Mouse (Mus musculus): Measurements from ENCODE around the gene St5. TPM values are rescaled to one million over a fixed set of nuclear protein-coding genes. Genes with fewer than 3 reads are reported as not detected.

St5 gene
- polyA plus RNA-seq, 1 experiment from 2014 or later = 61.2 TPM

GRCm38 (mm10) chr7:109694576-109695338 is 8.6 kb downstream of the St5 start:
- peaks cover 10% of the 10 kb centered on the region for H3K4me1 ChIP-seq
- H3K27me3 ChIP-seq = no peaks in the 10 kb centered on the region
- no peak overlapping the region for H3K9ac ChIP-seq
- H3K36me3 ChIP-seq = no peaks in the 10 kb centered on the region
- no peaks in the 10 kb centered on the region for H3K9me3 ChIP-seq
- H3K4me3 ChIP-seq = no peak overlapping the region
- no peak for ATAC-seq (ENCODE audit: borderline replicate concordance, extremely low read depth, low FRiP score, low TSS enrichment)
- H3K4me2 ChIP-seq = no peak overlapping the region
- H3K27ac ChIP-seq = no peak overlapping the region
- 87% methylated on average over 13 of the region's 13 CpGs for WGBS

- H3K36me3 ChIP-seq = no peaks in the 10 kb centered on the region
- H3K9me3 ChIP-seq = no peaks in the 10 kb centered on the region
- no peak overlapping the region for H3K4me2 ChIP-seq
- no peaks in the 10 kb centered on the region for H3K27me3 ChIP-seq
- peak; percentile 17; the same call in 1 of the 2 replicates for ATAC-seq (ENCODE audit: borderline replicate concordance, extremely low read depth, low FRiP score, low TSS enrichment)
- no peak overlapping the region for H3K9ac ChIP-seq
- H3K4me1 ChIP-seq = peaks cover 25% of the 10 kb centered on the region
- no peak overlapping the region for H3K4me3 ChIP-seq
- 37% methylated on average over 5 of the region's 5 CpGs for WGBS
- H3K27ac ChIP-seq = peak overlapping the region; percentile 70
Measured at GRCm38 (mm10) chr7:109690961-109691360, 12.4 kb downstream of the St5 start.

GRCm38 (mm10) chr7:109690101-109690500 is 13.3 kb downstream of the St5 start:
- H3K36me3 ChIP-seq = no peaks in the 10 kb centered on the region
- H3K4me3 ChIP-seq = no peak overlapping the region
- no peak overlapping the region for H3K9ac ChIP-seq
- WGBS = 88% methylated on average over 3 of the region's 3 CpGs
- H3K27me3 ChIP-seq = no peaks in the 10 kb centered on the region
- no peaks in the 10 kb centered on the region for H3K9me3 ChIP-seq
- no peak overlapping the region for H3K4me2 ChIP-seq
- ATAC-seq (ENCODE audit: borderline replicate concordance, extremely low read depth, low FRiP score, low TSS enrichment) = no peak
- H3K4me1 ChIP-seq = peaks cover 26% of the 10 kb centered on the region
- no peak overlapping the region for H3K27ac ChIP-seq

DNA sequence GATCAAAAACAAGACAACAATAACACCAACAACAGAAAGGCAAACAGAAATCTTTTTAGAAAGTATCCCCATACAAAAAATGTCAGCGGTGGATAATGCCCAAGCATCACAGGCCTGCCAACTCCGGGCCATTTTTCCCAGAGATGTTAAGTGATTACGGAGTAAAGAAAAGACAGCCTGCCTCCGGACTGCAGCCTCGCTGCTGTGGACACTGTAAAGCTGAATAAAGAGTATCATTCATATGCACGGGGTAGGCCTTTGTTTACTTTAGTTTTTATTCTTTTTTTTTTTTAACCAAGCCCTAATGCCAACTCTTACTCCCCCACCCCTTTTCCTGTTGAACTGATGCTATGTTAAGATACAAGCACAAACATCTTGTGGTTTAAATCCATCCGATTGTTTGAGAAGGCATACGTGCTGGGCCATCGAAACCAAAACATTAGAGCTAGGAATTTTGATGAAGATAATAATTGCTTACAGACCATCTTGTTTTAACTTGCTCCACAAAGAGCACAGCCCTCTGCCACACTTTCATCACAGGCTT is 16.7 kb downstream of the St5 start:
- H3K27me3 ChIP-seq = no peaks in the 10 kb centered on the region
- no peak overlapping the region for H3K9ac ChIP-seq
- peak overlapping the region; percentile 60 for H3K27ac ChIP-seq
- peaks cover 26% of the 10 kb centered on the region for H3K4me1 ChIP-seq
- 0 out of 2 replicates have a peak overlapping the region, but pooled peaks have one; percentile 16 for H3K4me2 ChIP-seq
- H3K9me3 ChIP-seq = no peaks in the 10 kb centered on the region
- H3K4me3 ChIP-seq = no peak overlapping the region
- ATAC-seq (ENCODE audit: borderline replicate concordance, extremely low read depth, low FRiP score, low TSS enrichment) = no peak
- WGBS = 13% methylated on average over 9 of the region's 9 CpGs
- no peaks in the 10 kb centered on the region for H3K36me3 ChIP-seq

- H3K9me3 ChIP-seq = no peaks in the 10 kb centered on the region
Measured at GRCm38 (mm10) chr7:109680879-109681278, 22.5 kb downstream of the St5 start.

GRCm38 (mm10) chr7:109680284-109680683 is 23.1 kb downstream of the St5 start:
- Histone ChIP-seq H3K9me3 (no peaks in the 10 kb centered on the region), H3K27me3 (no peaks in the 10 kb centered on the region), H3K27ac (no peak overlapping the region), H3K9ac (no peak overlapping the region), H3K4me2 (no peak overlapping the region), H3K4me1 (peaks cover 7% of the 10 kb centered on the region), H3K36me3 (no peaks in the 10 kb centered on the region), H3K4me3 (no peak overlapping the region)
- WGBS = 89% methylated on average over 2 of the region's 2 CpGs
- ATAC-seq (ENCODE audit: borderline replicate concordance, extremely low read depth, low FRiP score, low TSS enrichment) = no peak

More at GRCm38 (mm10) chr7:109680879-109681278, 22.5 kb downstream of the St5 start:
- WGBS = 87% methylated on average over 1 of the region's 1 CpGs
- Histone ChIP-seq H3K27ac (no peak overlapping the region), H3K4me3 (no peak overlapping the region), H3K4me2 (no peak overlapping the region), H3K9ac (no peak overlapping the region), H3K27me3 (no peaks in the 10 kb centered on the region), H3K36me3 (no peaks in the 10 kb centered on the region), H3K4me1 (peaks cover 1% of the 10 kb centered on the region; the same call in 1 of the 2 replicates)
- ATAC-seq (ENCODE audit: borderline replicate concordance, extremely low read depth, low FRiP score, low TSS enrichment) = no peak

GRCm38 (mm10) chr7:109674944-109675628 is 28.3 kb downstream of the St5 start:
- no peak for ATAC-seq (ENCODE audit: borderline replicate concordance, extremely low read depth, low FRiP score, low TSS enrichment)
- WGBS = 26% methylated on average over 4 of the region's 4 CpGs
- Histone ChIP-seq H3K4me3 (no peak overlapping the region), H3K4me2 (no peak overlapping the region), H3K9ac (no peak overlapping the region), H3K36me3 (no peaks in the 10 kb centered on the region), H3K27me3 (no peaks in the 10 kb centered on the region), H3K9me3 (no peaks in the 10 kb centered on the region), H3K27ac (peak overlapping the region; percentile 73), H3K4me1 (peaks cover 31% of the 10 kb centered on the region)

GRCm38 (mm10) chr7:109671581-109672471 is 31.6 kb downstream of the St5 start:
- peak; percentile 95 for ATAC-seq (ENCODE audit: borderline replicate concordance, extremely low read depth, low FRiP score, low TSS enrichment)
- Histone ChIP-seq H3K4me1 (peaks cover 42% of the 10 kb centered on the region), H3K9ac (peak overlapping the region; percentile 67), H3K27ac (peak overlapping the region; percentile 96), H3K9me3 (no peaks in the 10 kb centered on the region), H3K4me3 (peak overlapping the region; percentile 55), H3K36me3 (no peaks in the 10 kb centered on the region), H3K4me2 (peak overlapping the region; percentile 54), H3K27me3 (no peaks in the 10 kb centered on the region)
- WGBS = under 1% methylated on average over 34 of the region's 44 CpGs

DNA sequence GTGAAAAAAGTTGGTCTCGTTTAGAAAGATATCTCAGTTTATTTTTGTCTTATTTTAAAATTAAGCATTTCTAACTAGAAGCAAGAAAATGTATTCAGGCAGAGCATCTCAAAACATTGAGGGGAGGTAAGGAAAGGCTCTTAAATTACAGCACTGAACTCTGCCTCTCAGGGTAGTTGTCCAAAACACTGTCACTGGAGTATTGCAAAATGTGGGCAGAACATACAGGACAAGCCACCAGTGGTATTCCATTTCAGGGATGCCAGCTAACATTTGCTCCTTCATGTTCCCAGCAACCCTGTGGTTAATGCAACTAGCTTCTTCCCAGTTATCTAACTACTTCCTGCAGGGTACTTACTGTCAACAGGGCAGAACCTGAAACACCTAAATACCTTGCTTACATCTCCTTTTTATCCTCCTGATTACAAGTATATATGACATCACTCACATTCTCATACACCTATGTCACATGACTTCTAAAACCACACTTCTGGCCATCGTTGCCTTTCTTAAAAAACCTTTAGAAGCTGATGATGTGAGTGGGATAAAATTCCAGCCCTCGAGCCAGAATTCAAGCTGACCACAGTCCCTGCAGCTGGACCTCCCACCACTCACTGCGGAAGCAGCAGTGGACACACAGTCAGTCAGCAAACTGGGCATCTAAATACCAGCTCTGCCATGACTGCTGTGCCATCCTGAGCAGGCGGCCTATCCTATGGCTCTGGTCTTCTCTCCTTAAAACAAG is 33.8 kb downstream of the St5 start:
- H3K4me3 ChIP-seq = peak overlapping the region; percentile 55
- no peaks in the 10 kb centered on the region for H3K36me3 ChIP-seq
- H3K4me1 ChIP-seq = peaks cover 32% of the 10 kb centered on the region
- H3K9ac ChIP-seq = peak overlapping the region; percentile 2; the same call in 1 of the 2 replicates
- whole genome bisulfite sequencing = 57% methylated on average over 5 of the region's 5 CpGs
- H3K9me3 ChIP-seq = no peaks in the 10 kb centered on the region
- H3K27me3 ChIP-seq = no peaks in the 10 kb centered on the region
- H3K27ac ChIP-seq = no peak overlapping the region
- no peak for ATAC-seq (ENCODE audit: borderline replicate concordance, extremely low read depth, low FRiP score, low TSS enrichment)
- peak overlapping the region; percentile 54 for H3K4me2 ChIP-seq

GRCm38 (mm10) chr7:109666664-109667063 is 36.7 kb downstream of the St5 start:
- no peak overlapping the region for H3K4me3 ChIP-seq
- no peaks in the 10 kb centered on the region for H3K27me3 ChIP-seq
- no peak for ATAC-seq (ENCODE audit: borderline replicate concordance, extremely low read depth, low FRiP score, low TSS enrichment)
- no peaks in the 10 kb centered on the region for H3K9me3 ChIP-seq
- no peak overlapping the region for H3K9ac ChIP-seq
- H3K36me3 ChIP-seq = no peaks in the 10 kb centered on the region
- 72% methylated on average over 5 of the region's 5 CpGs for WGBS
- H3K4me2 ChIP-seq = no peak overlapping the region
- peaks cover 20% of the 10 kb centered on the region for H3K4me1 ChIP-seq
- H3K27ac ChIP-seq = no peak overlapping the region

DNA sequence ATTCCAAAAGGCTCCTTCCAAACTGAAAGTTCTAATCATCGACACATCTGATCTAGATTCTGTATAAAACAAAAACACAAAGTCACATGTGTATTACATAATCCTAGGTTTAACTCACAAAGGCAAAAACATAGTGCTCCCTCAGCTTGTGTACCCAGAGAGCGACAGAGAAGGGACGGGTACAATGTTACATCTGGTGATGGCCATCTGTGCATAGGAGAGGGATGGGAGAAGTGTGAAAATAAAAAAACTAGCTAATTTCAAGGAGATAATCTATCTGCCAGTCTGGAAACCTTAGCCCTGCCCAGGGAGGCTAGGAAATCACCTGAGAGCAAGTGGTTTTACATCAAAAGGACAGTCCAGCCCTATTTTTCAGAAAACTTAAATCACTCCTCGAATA is 40.8 kb downstream of the St5 start:
- no peak overlapping the region for H3K4me2 ChIP-seq
- ATAC-seq (ENCODE audit: borderline replicate concordance, extremely low read depth, low FRiP score, low TSS enrichment) = no peak
- H3K4me1 ChIP-seq = peaks cover 13% of the 10 kb centered on the region
- WGBS = 73% methylated on average over 4 of the region's 4 CpGs
- no peak overlapping the region for H3K27ac ChIP-seq
- H3K36me3 ChIP-seq = no peaks in the 10 kb centered on the region
- H3K9me3 ChIP-seq = no peaks in the 10 kb centered on the region
- H3K4me3 ChIP-seq = no peak overlapping the region
- no peak overlapping the region for H3K9ac ChIP-seq
- no peaks in the 10 kb centered on the region for H3K27me3 ChIP-seq
